Mouse (Mus musculus) hindbrain, embryonic 12.5 days (tissue): Measurements from ENCODE around the gene Rpl26. TPM values are rescaled to one million over a fixed set of nuclear protein-coding genes. Genes with fewer than 3 reads are reported as not detected.

Experiments used
- ATAC-seq: fragments of 200-750 bp; cut with Nextera tagmentation; 2 replicates; pipeline ENCODE4 v1.8.0; 2017; ENCODE audit warnings: moderate TSS enrichment; ENCODE audit not compliant: low FRiP score
- H3K27ac ChIP-seq: fragments of 300-500 bp; sonication (generic); 2 replicates; pipeline ENCODE4 v1.5.1; 2016; ENCODE audit warnings: mild to moderate bottlenecking
- H3K27me3 ChIP-seq: fragments of 300-500 bp; sonication (generic); 2 replicates; pipeline ENCODE4 v1.6.1; 2016; ENCODE audit warnings: mild to moderate bottlenecking
- H3K36me3 ChIP-seq: fragments of 300-500 bp; sonication (generic); 2 replicates; pipeline ENCODE4 v1.6.1; 2016; ENCODE audit warnings: mild to moderate bottlenecking
- H3K4me1 ChIP-seq: fragments of 300-500 bp; sonication (generic); 2 replicates; pipeline ENCODE4 v1.6.1; 2016
- H3K4me2 ChIP-seq: fragments of 300-500 bp; sonication (generic); replicated peaks from 2 replicates; pipeline ENCODE4 v1.6.1; 2016; ENCODE audit warnings: mild to moderate bottlenecking
- H3K4me3 ChIP-seq: fragments of 300-500 bp; sonication (generic); 2 replicates; pipeline ENCODE4 v1.5.1; 2016; ENCODE audit warnings: mild to moderate bottlenecking
- H3K9ac ChIP-seq: fragments of 300-500 bp; sonication (generic); 2 replicates; pipeline ENCODE4 v1.6.1; 2016; ENCODE audit warnings: mild to moderate bottlenecking, moderate library complexity
- H3K9me3 ChIP-seq: fragments of 300-500 bp; sonication (generic); replicated peaks from 2 replicates; pipeline ENCODE4 v1.6.1; 2016; ENCODE audit warnings: mild to moderate bottlenecking
- WGBS: fragments of 180-500 bp; shearing (Covaris S2); methylation state at CpG from one replicate; pipeline ENCODE4 v1.1.7; 2016; 5-methylcytosine and 5-hydroxymethylcytosine counted together
- polyA plus RNA-seq: library from polyadenylated mRNA; unstranded; fragments of >200 nt; fragmentation: Nextera tagmentation; extraction: Ambion mirVana; gene quantifications from 2 replicates; pipeline ENCODE4 v1.2.1, GENCODE M21; 2016

Gene Rpl26
- 624 and 749 TPM in 2 replicates for polyA plus RNA-seq

DNA sequence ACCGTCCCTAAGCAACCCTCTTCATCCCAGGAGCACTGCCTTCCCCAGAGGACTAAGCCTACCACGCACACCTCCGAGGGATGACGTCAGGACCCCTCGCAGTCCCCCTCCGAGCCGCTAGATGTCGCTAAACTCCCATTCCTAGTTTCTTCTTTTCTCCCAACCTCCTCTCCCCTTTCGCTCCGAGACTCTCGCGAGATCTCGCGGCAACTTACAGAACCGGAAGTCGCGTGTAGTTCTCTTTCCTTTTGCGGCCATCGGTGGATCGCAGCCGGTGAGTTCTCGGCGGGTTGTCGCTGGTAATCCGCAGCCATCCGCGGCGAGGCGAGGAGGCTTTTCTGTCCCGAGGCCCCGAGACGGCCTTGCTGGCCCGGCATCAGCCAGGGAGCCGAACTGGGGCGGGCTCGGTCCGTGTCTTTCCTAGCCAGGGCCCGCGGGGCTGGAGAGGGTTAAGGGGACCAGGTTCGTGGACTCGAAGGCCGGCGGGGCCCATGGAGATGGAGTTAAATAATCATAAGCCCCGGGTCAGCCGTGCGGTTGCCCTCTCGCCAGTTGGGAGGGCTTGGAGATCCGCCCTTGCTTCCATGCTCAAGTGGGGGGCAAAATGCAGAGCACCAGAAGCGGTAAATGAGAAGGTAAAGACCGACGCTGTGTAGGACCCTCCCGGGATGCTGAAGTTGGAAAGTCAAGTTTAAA, at the start of gene Rpl26:
TSS of gene Rpl26 (plus strand) at position 233 of the 696 bp plus-strand sequence.
- Histone ChIP-seq H3K36me3 (peaks cover 37% of the 10 kb centered on the region), H3K9ac (peak within 1 kb of the TSS; percentile 98), H3K4me2 (peak within 1 kb of the TSS; percentile 84), H3K27ac (peak within 1 kb of the TSS; percentile 89), H3K9me3 (no peaks in the 10 kb centered on the region), H3K4me1 (peaks cover 9% of the 10 kb centered on the region), H3K27me3 (peaks cover 12% of the 10 kb centered on the region; the same call in 1 of the 2 replicates), H3K4me3 (peak within 1 kb of the TSS; percentile 91)
- WGBS: under 1% methylated on average over 52 of the region's 52 CpGs
- peak; percentile 92 for ATAC-seq

DNA sequence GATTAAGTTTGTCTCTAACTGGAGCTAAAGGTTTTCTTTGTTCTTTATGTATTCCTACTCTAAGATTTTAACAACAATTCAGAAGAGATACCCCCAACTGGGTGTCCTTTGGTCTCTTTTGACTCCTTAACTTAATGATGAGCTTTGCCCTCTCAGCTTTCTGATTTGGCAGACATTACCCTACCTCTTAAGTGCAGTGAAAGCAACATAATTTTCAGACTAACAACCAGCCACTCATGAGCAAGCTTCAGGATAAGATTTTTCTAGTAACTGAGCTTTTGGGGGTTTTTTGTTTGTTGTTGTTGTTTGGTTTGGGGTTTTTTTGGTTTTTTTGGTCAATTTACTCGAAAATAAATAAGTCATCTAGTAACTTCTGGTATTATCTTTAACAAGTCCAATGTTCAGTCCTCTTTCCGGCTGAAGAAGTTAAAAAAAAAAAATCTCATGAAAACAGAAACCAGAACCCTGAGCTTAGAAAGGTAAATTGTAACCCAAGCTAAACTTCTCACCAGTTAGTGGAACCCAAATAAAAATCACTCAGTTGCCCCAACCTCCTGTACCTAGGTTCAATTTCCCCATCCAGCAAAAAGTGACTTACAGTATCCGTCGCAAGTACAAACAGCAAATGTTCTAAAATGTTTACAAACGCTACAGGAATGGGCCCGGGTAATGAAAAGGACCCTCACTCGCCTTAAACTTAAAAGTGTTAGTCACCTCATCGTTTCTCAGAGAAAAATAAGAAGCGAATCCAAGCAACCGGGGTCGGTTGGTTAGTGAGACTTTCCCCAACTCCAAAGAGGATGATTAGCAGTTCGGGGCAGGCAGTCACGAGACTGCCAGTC, 49.5 kb upstream of the Rpl26 start:
- Histone ChIP-seq H3K9me3 (no peaks in the 10 kb centered on the region), H3K27me3 (peaks cover 8% of the 10 kb centered on the region; the same call in 1 of the 2 replicates), H3K9ac (peak overlapping the region; percentile 94), H3K36me3 (no peaks in the 10 kb centered on the region), H3K4me3 (peak overlapping the region; percentile 98), H3K27ac (peak overlapping the region; percentile 95), H3K4me1 (peaks cover 31% of the 10 kb centered on the region), H3K4me2 (peak overlapping the region; percentile 76)
- no peak for ATAC-seq
- 5% methylated on average over 13 of the region's 13 CpGs for WGBS

DNA sequence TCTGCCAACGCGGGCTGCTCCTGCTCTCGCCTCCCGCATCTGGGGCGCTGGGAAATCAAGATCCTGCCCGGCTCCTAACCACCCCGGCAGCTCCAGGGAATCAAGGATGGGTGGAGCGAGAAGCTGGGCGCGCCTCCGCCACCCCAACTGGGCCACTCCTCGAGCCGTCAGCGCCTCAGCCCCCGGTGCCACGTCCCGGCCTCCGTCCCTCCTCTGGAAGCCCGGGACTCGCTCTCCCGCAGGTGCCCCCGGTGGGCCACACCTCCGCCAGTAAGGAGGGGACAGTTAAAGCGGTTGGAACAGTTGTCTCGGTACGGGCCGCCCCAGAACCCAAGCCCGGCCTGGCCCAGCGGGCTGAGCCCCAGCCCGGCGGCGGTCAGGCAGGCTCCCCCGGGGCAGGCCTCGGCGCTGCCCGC, 48.9 kb upstream of the Rpl26 start:
- Histone ChIP-seq H3K4me2 (peak overlapping the region; percentile 76), H3K27me3 (peaks cover 8% of the 10 kb centered on the region; the same call in 1 of the 2 replicates), H3K27ac (peak overlapping the region; percentile 95), H3K4me1 (peaks cover 31% of the 10 kb centered on the region), H3K9ac (peak overlapping the region; percentile 94), H3K4me3 (peak overlapping the region; percentile 98), H3K9me3 (no peaks in the 10 kb centered on the region), H3K36me3 (no peaks in the 10 kb centered on the region)
- under 1% methylated on average over 35 of the region's 36 CpGs for WGBS
- no peak; the same call in 1 of the 2 replicates for ATAC-seq

DNA sequence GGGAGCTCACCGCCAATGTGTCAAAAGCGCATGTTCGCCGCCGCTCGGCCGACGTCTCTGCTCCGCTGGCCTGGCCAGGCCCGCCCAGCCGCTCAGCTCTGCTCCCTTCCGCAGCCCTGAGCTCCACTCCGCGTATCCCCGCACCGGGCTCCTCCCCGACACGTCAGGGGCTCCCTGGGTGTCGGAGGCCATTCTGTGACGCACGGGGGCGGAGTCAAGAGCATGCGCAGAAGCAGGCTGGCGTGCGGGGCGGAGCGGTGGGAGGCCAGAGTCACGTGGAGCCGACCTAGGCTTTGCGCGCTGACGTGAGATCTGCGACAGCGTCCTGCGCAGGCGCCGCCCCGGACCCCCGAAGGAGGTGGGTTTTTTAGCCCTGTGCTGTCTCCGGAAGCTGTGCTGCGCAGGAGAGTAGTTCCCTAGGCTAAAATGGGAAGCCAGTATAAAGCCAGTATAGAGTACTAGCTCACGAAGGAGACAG, 48.4 kb upstream of the Rpl26 start:
- peak overlapping the region; percentile 98 for H3K4me3 ChIP-seq
- H3K4me1 ChIP-seq: peaks cover 31% of the 10 kb centered on the region
- peak overlapping the region; percentile 95 for H3K27ac ChIP-seq
- H3K9me3 ChIP-seq: no peaks in the 10 kb centered on the region
- H3K4me2 ChIP-seq: peak overlapping the region; percentile 76
- H3K36me3 ChIP-seq: no peaks in the 10 kb centered on the region
- H3K27me3 ChIP-seq: peaks cover 8% of the 10 kb centered on the region; the same call in 1 of the 2 replicates
- peak overlapping the region; percentile 94 for H3K9ac ChIP-seq
- whole genome bisulfite sequencing: under 1% methylated on average over 42 of the region's 42 CpGs
- peak; percentile 100 for ATAC-seq

DNA sequence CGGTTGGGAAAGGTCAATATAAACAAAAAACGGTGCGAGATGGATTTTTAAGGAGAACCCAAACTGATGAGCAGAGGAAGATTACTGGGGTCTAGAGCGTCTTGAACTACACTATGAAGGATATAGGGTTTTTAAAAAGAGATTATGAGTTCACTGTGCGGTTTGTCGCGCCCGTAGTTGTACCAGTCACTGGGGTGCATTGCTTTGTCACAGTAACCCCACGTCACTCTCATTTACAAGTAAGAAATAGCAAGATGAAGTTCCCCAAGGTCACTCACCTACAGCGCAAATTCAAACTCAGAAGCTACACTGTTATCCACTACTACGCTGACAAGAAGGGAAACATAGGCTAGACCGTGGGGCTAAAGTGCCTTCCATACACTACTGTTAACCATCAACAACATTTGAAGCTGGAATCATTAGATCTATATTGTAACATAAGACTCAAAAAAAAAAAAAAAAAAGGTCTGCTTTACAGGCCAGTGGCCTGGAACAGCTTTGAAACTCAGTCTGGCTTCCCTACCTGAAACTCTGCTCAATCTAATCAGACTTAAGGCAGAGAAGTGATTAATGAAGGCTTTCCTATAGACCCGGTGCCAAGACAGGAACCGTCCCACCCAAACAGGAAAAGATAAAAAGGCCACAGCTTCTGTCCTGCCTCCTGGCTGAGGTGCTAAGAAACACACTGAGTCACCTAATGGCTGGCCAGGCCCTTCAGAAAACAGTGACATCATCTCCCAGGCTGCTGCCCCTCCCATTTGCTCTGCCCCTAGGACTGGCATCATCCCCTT, 47.6 kb upstream of the Rpl26 start:
- Histone ChIP-seq H3K9me3 (no peaks in the 10 kb centered on the region), H3K4me2 (peak overlapping the region; percentile 76), H3K27ac (peak overlapping the region; percentile 71; the same call in 1 of the 2 replicates), H3K27me3 (peaks cover 8% of the 10 kb centered on the region; the same call in 1 of the 2 replicates), H3K4me3 (peak overlapping the region; percentile 98), H3K36me3 (no peaks in the 10 kb centered on the region), H3K4me1 (peaks cover 31% of the 10 kb centered on the region), H3K9ac (peak overlapping the region; percentile 63)
- 47% methylated on average over 14 of the region's 14 CpGs for WGBS
- ATAC-seq: no peak

- 87% methylated on average over 3 of the region's 3 CpGs for WGBS
- H3K27ac ChIP-seq: no peak overlapping the region
- no peak for ATAC-seq
Observed at GRCm38 (mm10) chr11:68854621-68855020, 46.8 kb upstream of the Rpl26 start.

GRCm38 (mm10) chr11:68857329-68857728, 44.1 kb upstream of the Rpl26 start:
- Histone ChIP-seq H3K4me2 (no peak overlapping the region), H3K27me3 (peaks cover 8% of the 10 kb centered on the region; the same call in 1 of the 2 replicates), H3K27ac (no peak overlapping the region), H3K4me3 (no peak overlapping the region), H3K9me3 (no peaks in the 10 kb centered on the region), H3K36me3 (no peaks in the 10 kb centered on the region), H3K4me1 (peaks cover 9% of the 10 kb centered on the region), H3K9ac (no peak overlapping the region)
- ATAC-seq: no peak
- WGBS: 93% methylated on average over 3 of the region's 3 CpGs

More at GRCm38 (mm10) chr11:68854621-68855020, 46.8 kb upstream of the Rpl26 start:
- no peaks in the 10 kb centered on the region for H3K36me3 ChIP-seq
- H3K9me3 ChIP-seq: no peaks in the 10 kb centered on the region
- H3K4me3 ChIP-seq: no peak overlapping the region
- H3K4me2 ChIP-seq: no peak overlapping the region
- H3K9ac ChIP-seq: no peak overlapping the region
- peaks cover 28% of the 10 kb centered on the region for H3K4me1 ChIP-seq
- H3K27me3 ChIP-seq: peaks cover 8% of the 10 kb centered on the region; the same call in 1 of the 2 replicates

DNA sequence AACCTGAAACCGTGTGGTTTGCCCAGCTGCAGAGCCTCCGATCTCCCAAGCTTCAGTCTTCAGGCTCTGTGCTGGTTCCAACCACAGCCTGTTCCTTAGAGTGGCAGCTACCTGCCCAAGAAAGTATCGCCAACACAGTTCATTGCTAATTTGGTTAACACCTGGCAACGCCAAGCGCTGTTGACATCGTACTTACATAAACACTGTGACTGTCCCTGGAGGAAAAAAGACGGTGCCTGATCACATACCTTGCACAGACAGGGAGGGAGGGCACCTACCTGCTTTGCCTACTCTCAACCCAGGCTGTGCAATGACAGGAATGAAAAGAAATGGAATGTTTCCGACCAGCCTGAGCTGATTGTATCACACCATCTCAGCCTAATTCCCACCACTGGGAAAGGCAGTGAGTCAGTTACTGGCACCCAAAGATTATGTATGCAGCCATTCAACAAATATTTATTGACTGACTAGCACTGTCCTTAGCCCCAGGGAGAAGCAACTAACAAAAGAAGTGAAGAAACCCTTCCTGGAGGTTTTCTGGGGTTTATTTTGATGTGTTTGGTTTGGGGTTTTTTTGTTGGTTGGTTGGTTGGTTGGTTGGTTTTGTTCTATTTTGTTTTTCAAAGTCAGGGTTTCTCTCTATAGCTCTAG, 41.3 kb upstream of the Rpl26 start:
- Histone ChIP-seq H3K4me3 (no peak overlapping the region), H3K36me3 (no peaks in the 10 kb centered on the region), H3K9ac (no peak overlapping the region), H3K4me1 (no peaks in the 10 kb centered on the region), H3K27ac (no peak overlapping the region), H3K9me3 (no peaks in the 10 kb centered on the region), H3K27me3 (peaks cover 8% of the 10 kb centered on the region; the same call in 1 of the 2 replicates), H3K4me2 (no peak overlapping the region)
- no peak for ATAC-seq
- 81% methylated on average over 8 of the region's 8 CpGs for WGBS

DNA sequence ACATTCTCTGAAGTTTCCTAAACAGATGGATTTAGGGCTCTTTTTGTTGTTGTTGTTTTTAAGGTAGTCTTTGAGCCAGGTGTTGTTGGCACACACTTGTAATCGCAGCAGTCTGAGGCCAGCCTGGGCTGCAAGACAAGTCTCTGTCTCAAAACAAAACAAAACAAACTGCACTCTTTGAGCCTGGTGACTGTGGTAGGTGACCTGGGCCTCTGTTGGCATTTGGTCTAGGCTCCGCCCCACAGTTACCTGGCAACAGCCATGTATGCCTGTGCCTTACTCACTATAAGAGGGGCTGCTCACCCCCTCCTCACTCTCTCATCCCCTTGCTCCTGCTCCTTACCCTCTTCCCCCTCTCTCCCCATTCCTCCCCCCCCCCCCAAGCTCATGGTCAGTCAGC, 39.1 kb upstream of the Rpl26 start:
- Histone ChIP-seq H3K9ac (no peak overlapping the region), H3K36me3 (no peaks in the 10 kb centered on the region), H3K4me2 (no peak overlapping the region), H3K4me1 (no peaks in the 10 kb centered on the region), H3K27me3 (no peaks in the 10 kb centered on the region), H3K4me3 (no peak overlapping the region), H3K27ac (no peak overlapping the region), H3K9me3 (no peaks in the 10 kb centered on the region)
- ATAC-seq: no peak
- 79% methylated on average over 2 of the region's 2 CpGs for WGBS

DNA sequence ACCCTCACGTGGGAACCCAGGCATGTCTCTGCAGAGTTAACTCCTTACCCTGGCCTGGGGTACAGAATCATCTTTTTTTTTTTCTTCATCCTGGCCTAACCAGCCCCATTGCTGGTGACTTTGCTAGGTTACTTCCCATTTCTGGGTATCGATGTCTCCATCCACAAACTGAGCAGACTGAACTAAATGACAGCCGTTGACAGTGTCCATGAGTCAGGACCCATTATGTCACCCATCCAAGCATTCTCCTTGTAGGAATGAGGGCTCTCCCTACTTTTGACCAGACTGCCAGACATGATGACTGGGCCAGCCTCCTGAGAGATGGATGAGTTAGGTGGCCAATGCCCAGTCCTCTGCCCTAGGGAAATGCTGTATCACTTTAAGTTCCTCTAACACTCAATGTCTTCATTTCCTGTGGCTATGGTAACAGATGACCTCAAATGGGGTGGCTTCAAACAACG, 37.7 kb upstream of the Rpl26 start:
- H3K4me1 ChIP-seq: no peaks in the 10 kb centered on the region
- H3K9ac ChIP-seq: no peak overlapping the region
- H3K4me3 ChIP-seq: no peak overlapping the region
- no peak overlapping the region for H3K27ac ChIP-seq
- no peak for ATAC-seq
- 75% methylated on average over 4 of the region's 4 CpGs for WGBS
- no peaks in the 10 kb centered on the region for H3K9me3 ChIP-seq
- no peaks in the 10 kb centered on the region for H3K27me3 ChIP-seq
- H3K4me2 ChIP-seq: no peak overlapping the region
- no peaks in the 10 kb centered on the region for H3K36me3 ChIP-seq

- ATAC-seq: no peak
Observed at GRCm38 (mm10) chr11:68864544-68865189, 36.7 kb upstream of the Rpl26 start.

More at GRCm38 (mm10) chr11:68864544-68865189, 36.7 kb upstream of the Rpl26 start:
- H3K27ac ChIP-seq: no peak overlapping the region
- H3K9ac ChIP-seq: no peak overlapping the region
- no peaks in the 10 kb centered on the region for H3K36me3 ChIP-seq
- no peaks in the 10 kb centered on the region for H3K9me3 ChIP-seq
- WGBS: 65% methylated on average over 9 of the region's 9 CpGs
- no peak overlapping the region for H3K4me2 ChIP-seq
- no peaks in the 10 kb centered on the region for H3K27me3 ChIP-seq
- no peaks in the 10 kb centered on the region for H3K4me1 ChIP-seq
- H3K4me3 ChIP-seq: no peak overlapping the region
